Mouse (Mus musculus) embryonic facial prominence, embryonic 10.5 days (tissue): ENCODE measurements at regions not wholly inside any gene's neighbourhood (a gene's known extent, or its start where the extent isn't known, plus 50 kb on each side); places are given as distances from the start of the nearest gene placed in this dataset.

Experiments
- DNase-seq: peaks from one replicate; pipeline ENCODE4 v3.0.0-alpha.2; 2017; ENCODE audit warnings: low spot score
- H3K27ac ChIP-seq: fragments of 300-500 bp; sonication (generic); replicated peaks from 2 replicates; pipeline ENCODE4 v1.5.1; 2016; ENCODE audit warnings: mild to moderate bottlenecking
- H3K27me3 ChIP-seq: fragments of 300-500 bp; sonication (generic); replicated peaks from 2 replicates; pipeline ENCODE4 v1.6.1; 2016; ENCODE audit warnings: low read depth, mild to moderate bottlenecking; ENCODE audit not compliant: poor library complexity, severe bottlenecking
- H3K36me3 ChIP-seq: fragments of 300-500 bp; sonication (generic); replicated peaks from 2 replicates; pipeline ENCODE4 v1.6.1; 2016; ENCODE audit warnings: mild to moderate bottlenecking, moderate library complexity
- H3K4me1 ChIP-seq: fragments of 300-500 bp; sonication (generic); 2 replicates; pipeline ENCODE4 v1.6.1; 2016
- H3K4me3 ChIP-seq: fragments of 300-500 bp; sonication (generic); 2 replicates; pipeline ENCODE4 v1.5.1; 2016; ENCODE audit warnings: mild to moderate bottlenecking, moderate library complexity
- H3K9me3 ChIP-seq: fragments of 300-500 bp; sonication (generic); 2 replicates; pipeline ENCODE4 v1.6.1; 2016; ENCODE audit warnings: mild to moderate bottlenecking
- WGBS: fragments of 180-500 bp; shearing (Covaris S2); methylation state at CpG from one replicate; pipeline ENCODE4 v1.1.7; 2016; 5-methylcytosine and 5-hydroxymethylcytosine counted together

DNA sequence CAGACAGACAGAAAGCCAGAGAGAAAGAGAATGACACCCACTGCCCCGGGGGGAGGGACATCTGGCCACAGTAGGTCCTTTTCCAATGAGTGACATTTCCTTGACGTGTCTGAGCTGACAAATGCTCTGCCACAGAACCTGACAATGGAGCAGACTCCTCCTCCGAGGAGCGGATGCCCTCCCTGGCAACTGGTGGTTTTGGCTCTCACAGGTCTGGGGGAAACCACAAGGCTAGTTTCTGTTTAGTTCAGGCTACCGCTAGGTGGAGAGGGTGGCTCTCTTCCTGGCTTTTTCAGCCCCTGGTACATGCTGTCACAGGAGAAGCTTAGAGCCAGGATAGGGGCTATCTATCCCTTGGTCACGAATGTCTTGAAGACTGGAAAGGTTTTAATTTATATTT, 196.7 kb downstream of the Ly86 start:
- Histone ChIP-seq H3K27me3 (no peaks in the 10 kb centered on the region), H3K36me3 (no peaks in the 10 kb centered on the region), H3K9me3 (no peaks in the 10 kb centered on the region), H3K27ac (peak overlapping the region; percentile 65), H3K4me1 (peaks cover 26% of the 10 kb centered on the region), H3K4me3 (peak overlapping the region; percentile 34)
- WGBS, result 5% methylated on average over 6 of the region's 6 CpGs
- peak; percentile 68 for DNase-seq

DNA sequence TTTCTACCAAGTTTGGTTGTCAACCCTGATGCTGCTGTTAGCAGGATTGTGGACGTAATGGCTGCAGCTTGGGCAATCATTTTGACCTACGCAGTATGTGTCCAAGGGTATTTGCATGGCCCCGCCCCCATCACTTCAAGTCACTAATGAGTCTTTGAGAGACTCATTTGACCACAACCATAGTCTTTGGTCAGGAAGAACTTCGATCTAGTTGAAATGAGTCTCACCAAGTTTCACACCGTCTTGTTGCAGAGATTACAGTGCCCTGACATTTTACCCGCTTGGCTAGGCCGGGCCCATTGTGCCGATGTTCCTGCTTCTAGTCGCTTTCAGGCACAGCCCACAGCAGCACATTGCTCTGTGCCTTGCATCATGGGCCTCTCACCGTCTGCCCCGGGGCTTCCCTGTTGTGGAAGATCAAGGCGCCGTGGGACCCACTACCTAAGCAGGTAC, 197.8 kb downstream of the Ly86 start:
- H3K27ac ChIP-seq, result 0 out of 2 replicates have a peak overlapping the region, but pooled peaks have one; percentile 10
- no peaks in the 10 kb centered on the region for H3K36me3 ChIP-seq
- 88% methylated on average over 13 of the region's 13 CpGs for WGBS
- no peak for DNase-seq
- no peaks in the 10 kb centered on the region for H3K9me3 ChIP-seq
- H3K27me3 ChIP-seq, result no peaks in the 10 kb centered on the region
- H3K4me1 ChIP-seq, result peaks cover 35% of the 10 kb centered on the region
- H3K4me3 ChIP-seq, result no peak overlapping the region

DNA sequence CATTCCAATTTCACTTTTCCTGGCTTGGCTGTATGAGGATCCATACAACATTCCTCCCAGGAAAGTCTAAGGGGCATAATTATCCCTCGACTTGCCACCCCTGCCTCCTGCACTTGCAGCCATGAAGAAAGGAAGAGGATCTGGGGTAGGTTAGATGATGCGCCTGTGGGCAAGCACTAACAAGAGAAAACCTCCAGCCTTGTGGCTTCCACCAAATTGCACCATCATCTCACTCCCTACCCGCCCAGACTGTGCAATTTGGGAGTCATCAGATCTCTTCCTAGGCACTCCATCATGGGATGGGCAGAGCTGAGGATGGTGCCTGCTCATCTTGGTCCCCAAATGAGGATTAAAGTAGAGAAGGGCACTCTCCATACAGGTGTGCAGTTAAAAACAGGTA, 198.8 kb downstream of the Ly86 start:
- H3K36me3 ChIP-seq, result no peaks in the 10 kb centered on the region
- 86% methylated on average over 3 of the region's 3 CpGs for WGBS
- peaks cover 45% of the 10 kb centered on the region for H3K4me1 ChIP-seq
- no peak overlapping the region for H3K27ac ChIP-seq
- no peaks in the 10 kb centered on the region for H3K27me3 ChIP-seq
- DNase-seq, result no peak
- H3K4me3 ChIP-seq, result no peak overlapping the region
- no peaks in the 10 kb centered on the region for H3K9me3 ChIP-seq

DNA sequence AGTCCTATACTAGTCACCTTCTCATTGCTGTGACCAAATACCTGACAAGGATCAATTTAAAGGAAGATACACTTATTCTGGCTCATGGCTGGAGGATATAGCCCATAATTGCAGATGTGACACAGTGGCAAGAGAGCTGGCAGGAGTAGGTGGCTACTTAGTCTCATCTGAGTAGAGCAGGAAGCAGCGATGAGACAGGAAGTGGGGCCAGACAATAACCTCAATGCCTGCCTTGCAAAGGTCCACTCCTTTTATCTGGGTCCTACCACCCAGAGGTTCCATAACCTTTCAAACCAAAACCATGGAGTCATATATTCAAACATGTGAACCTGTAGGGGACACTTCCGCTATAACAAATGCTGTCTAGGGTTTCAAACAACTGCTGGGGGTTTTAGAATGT, 199.7 kb downstream of the Ly86 start:
- Histone ChIP-seq H3K4me1 (peaks cover 45% of the 10 kb centered on the region), H3K27me3 (no peaks in the 10 kb centered on the region), H3K36me3 (no peaks in the 10 kb centered on the region), H3K4me3 (no peak overlapping the region), H3K27ac (no peak overlapping the region), H3K9me3 (no peaks in the 10 kb centered on the region)
- WGBS, result 93% methylated on average over 2 of the region's 2 CpGs
- DNase-seq, result no peak

DNA sequence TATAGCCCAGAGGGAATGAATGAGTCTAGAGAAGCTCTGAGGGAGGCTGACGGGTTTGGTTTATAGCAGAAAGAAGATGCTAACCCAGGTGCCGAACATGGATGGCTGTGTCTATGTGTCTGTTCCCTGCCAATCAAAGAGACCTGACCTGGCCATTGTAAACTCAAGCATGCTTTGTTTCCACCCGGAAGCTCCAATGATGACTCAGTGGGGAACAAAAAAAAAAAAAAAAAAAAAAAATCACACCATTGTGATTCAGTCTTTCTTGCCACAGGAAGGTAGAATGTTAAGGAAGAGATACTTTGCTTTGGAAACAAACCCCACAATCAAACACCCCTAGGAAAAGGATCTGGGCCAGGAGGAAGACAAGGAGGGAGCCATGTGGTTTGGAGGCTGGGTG, 201.5 kb downstream of the Ly86 start:
- Histone ChIP-seq H3K27ac (no peak overlapping the region), H3K9me3 (no peaks in the 10 kb centered on the region), H3K4me3 (no peak overlapping the region), H3K36me3 (no peaks in the 10 kb centered on the region), H3K4me1 (peaks cover 40% of the 10 kb centered on the region), H3K27me3 (no peaks in the 10 kb centered on the region)
- WGBS, result 83% methylated on average over 3 of the region's 3 CpGs
- DNase-seq, result no peak

DNA sequence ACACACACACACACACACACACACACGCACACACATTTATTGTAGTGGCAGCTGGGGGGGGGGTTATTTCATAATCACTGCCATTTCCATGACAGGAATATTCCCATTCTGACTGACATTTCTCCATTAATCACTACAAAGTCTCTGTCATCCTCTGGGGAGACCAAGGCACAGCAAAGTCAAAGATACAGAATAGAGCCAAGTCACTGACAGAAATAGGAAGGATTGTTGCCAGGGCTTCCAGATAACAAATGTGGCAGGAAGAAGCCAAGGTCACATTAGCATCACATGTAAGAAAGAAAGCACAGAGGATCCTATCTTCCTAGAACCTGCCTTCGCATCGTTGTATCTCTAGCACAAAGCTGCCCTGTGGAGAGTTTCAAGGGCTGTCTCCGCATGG, 205.6 kb downstream of the Ly86 start:
- WGBS, result 91% methylated on average over 4 of the region's 4 CpGs
- no peak overlapping the region for H3K27ac ChIP-seq
- no peaks in the 10 kb centered on the region for H3K36me3 ChIP-seq
- DNase-seq, result no peak
- peaks cover 33% of the 10 kb centered on the region for H3K4me1 ChIP-seq
- no peaks in the 10 kb centered on the region for H3K27me3 ChIP-seq
- no peak overlapping the region for H3K4me3 ChIP-seq
- H3K9me3 ChIP-seq, result no peaks in the 10 kb centered on the region

DNA sequence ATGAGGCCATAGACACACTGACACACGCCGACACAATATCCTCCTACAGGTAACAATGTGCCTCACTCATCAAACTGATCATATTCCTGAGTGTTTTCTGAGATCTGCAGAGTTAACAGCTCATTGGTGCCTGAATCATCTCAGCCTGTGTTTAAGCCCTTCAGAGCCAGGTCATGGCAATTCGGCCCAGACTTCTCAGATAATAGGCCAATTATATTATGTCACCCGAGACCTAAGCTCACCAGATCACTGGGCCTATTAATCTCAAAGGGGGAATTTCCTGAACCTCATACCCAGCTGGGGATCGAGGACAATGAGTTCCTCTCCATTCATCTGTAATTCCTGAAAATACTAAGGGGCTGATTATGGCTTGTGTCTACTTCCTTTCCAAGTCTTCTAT, 208.4 kb downstream of the Ly86 start:
- H3K27ac ChIP-seq, result no peak overlapping the region
- H3K4me1 ChIP-seq, result peaks cover 17% of the 10 kb centered on the region
- H3K36me3 ChIP-seq, result no peaks in the 10 kb centered on the region
- no peak for DNase-seq
- no peaks in the 10 kb centered on the region for H3K27me3 ChIP-seq
- no peak overlapping the region for H3K4me3 ChIP-seq
- WGBS, result 61% methylated on average over 5 of the region's 5 CpGs
- no peaks in the 10 kb centered on the region for H3K9me3 ChIP-seq

DNA sequence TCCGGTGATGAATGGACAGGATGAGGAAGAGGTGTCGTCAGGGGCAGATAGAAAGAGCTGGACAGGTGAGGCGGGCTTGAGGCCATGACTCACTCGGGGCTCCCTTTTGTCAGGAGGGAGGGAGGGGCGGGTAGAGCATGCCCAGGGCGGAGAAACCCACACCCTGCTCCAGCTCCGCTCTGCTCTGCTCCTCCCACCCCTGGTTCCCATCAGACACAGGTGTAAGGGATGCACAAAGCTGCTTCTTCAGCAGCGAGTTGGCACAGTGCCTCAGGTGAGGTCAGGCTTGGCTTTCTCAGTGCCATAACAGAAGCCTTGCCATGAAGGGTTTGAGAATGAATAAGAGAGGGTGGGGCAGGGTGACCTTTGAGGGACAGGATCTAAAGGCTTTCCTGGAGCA, 212.2 kb downstream of the Ly86 start:
- H3K27me3 ChIP-seq, result no peaks in the 10 kb centered on the region
- no peaks in the 10 kb centered on the region for H3K9me3 ChIP-seq
- 71% methylated on average over 8 of the region's 8 CpGs for WGBS
- H3K4me3 ChIP-seq, result no peak overlapping the region
- H3K27ac ChIP-seq, result no peak overlapping the region
- H3K4me1 ChIP-seq, result peaks cover 34% of the 10 kb centered on the region
- no peak for DNase-seq
- H3K36me3 ChIP-seq, result no peaks in the 10 kb centered on the region

DNA sequence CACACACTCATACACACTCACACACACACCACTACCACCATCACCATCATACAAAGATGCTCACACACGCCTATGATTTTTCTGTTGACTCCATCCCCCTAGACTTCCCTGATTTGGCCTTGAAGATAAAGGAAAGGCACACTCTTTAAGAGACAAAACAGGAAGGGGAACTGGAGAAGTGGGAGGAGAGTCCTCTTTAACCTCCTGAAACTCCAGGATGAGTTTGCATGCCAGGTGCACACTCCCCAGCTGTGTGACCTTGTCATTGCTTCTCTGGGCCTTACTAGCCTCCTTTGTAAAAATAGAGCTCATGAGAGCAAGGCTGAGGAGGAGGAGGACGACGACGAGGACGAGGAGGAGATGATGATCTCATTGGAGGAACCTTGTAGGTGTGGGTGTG, 212.8 kb downstream of the Ly86 start:
- no peaks in the 10 kb centered on the region for H3K9me3 ChIP-seq
- peaks cover 40% of the 10 kb centered on the region for H3K4me1 ChIP-seq
- H3K27ac ChIP-seq, result no peak overlapping the region
- H3K36me3 ChIP-seq, result no peaks in the 10 kb centered on the region
- H3K27me3 ChIP-seq, result no peaks in the 10 kb centered on the region
- no peak for DNase-seq
- 82% methylated on average over 5 of the region's 5 CpGs for WGBS
- no peak overlapping the region for H3K4me3 ChIP-seq

DNA sequence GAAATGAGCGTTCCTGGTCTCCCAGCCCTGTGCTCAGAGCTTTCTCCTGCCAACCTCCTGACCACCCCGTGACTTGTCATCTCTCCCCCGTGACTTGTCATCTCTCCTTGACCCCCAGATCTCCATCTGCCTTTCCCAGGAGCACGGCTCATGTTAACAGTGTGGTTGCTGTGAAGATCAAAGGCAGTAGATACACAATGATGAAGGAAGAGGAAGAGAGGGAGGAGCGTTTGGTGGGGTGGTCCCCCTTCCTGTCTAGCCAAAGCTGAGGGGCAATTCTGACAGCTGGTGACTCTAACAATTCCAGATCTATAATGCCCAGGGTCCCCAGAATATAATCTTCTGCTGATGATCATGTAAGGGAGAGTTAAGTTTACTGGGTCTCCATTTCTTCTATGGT, 214.0 kb downstream of the Ly86 start:
- H3K4me3 ChIP-seq, result no peak overlapping the region
- peaks cover 40% of the 10 kb centered on the region for H3K4me1 ChIP-seq
- DNase-seq, result no peak
- WGBS, result 60% methylated on average over 5 of the region's 5 CpGs
- H3K27ac ChIP-seq, result no peak overlapping the region
- H3K27me3 ChIP-seq, result no peaks in the 10 kb centered on the region
- H3K9me3 ChIP-seq, result no peaks in the 10 kb centered on the region
- no peaks in the 10 kb centered on the region for H3K36me3 ChIP-seq

DNA sequence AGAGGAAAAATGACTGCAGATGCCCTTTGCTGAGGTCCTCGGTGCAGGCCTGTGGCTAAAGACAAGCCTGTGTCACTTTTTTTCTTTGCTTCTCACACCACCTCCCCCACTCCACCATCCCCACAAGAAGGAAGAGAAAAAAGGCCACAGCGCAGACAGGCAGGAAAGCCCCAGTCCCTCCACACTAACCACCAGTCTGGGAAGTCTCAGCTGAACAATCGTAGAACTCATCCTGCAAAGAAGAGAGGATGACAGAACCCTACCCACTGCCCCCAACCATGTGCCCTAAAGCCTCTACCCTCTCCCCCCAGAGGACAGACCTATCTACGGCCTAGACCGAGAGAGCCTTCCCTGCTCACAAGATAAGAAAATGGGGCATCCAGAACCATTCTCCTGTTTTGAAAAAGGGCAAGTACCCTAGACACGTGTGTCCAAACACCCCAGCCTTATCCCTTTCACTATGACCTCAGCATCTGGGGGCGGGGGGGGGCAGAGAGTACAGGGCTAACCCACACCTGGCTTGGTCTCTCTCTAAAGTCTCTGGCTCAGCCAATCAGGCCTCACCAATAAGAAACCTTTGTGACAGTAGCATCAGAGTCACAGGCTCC, 214.8 kb downstream of the Ly86 start:
- Histone ChIP-seq H3K4me3 (no peak overlapping the region), H3K27me3 (no peaks in the 10 kb centered on the region), H3K27ac (no peak overlapping the region), H3K36me3 (no peaks in the 10 kb centered on the region), H3K4me1 (peaks cover 40% of the 10 kb centered on the region), H3K9me3 (no peaks in the 10 kb centered on the region)
- no peak for DNase-seq
- WGBS, result 72% methylated on average over 7 of the region's 7 CpGs

DNA sequence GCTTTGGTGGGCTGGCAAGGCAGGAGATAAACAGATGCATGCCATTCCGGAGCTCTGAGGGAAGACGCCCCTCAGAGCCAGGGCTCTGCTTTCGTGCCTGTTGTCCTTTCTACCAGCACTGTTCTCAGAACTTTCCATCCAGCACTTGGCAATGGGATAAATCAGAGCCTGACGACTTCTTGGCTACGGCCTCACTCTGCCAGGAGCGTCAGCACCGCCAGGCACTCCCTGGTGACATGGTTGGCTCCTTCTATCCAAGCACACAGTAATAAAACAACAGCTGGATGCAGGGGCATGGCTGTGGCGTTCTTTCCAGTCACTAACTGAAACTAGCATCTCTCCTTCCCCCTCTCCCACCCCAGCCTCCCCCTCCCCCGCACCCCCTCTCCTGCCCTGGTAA, 215.4 kb downstream of the Ly86 start:
- DNase-seq, result no peak
- no peaks in the 10 kb centered on the region for H3K36me3 ChIP-seq
- no peaks in the 10 kb centered on the region for H3K9me3 ChIP-seq
- H3K4me3 ChIP-seq, result no peak overlapping the region
- WGBS, result 49% methylated on average over 9 of the region's 9 CpGs
- no peaks in the 10 kb centered on the region for H3K27me3 ChIP-seq
- H3K4me1 ChIP-seq, result peaks cover 40% of the 10 kb centered on the region
- H3K27ac ChIP-seq, result peak overlapping the region; percentile 51; the same call in 1 of the 2 replicates

DNA sequence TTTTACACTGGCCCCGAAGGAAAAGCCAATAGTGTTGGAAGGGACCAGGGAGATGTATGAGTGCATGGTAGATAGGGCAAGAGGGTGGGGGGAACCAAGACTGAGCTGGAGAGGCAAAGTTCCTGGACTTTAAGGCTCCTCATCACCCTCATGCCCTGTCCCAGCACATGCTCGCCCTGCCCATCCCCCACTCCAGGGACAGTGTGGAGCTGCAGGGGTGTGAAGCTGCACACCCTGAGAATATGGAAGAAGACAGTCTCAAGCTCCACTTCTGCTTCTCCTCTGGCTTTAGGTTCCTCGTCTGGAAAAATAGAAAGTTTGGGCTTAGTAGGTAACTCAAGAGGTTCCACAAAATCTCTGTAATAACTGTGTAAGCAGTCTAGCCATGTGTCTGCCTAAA, 215.8 kb downstream of the Ly86 start:
- no peak overlapping the region for H3K4me3 ChIP-seq
- H3K4me1 ChIP-seq, result peaks cover 40% of the 10 kb centered on the region
- DNase-seq, result no peak
- H3K9me3 ChIP-seq, result no peaks in the 10 kb centered on the region
- H3K27ac ChIP-seq, result peak overlapping the region; percentile 54; the same call in 1 of the 2 replicates
- 58% methylated on average over 3 of the region's 3 CpGs for WGBS
- no peaks in the 10 kb centered on the region for H3K36me3 ChIP-seq
- H3K27me3 ChIP-seq, result no peaks in the 10 kb centered on the region
